Mouse (Mus musculus): ENCODE data around the gene St5. TPM values are rescaled to one million over a fixed set of nuclear protein-coding genes. Genes with fewer than 3 reads are reported as not detected.

The St5 gene
- polyA plus RNA-seq, 1 experiment from 2014 or later = 43.2 TPM

- H3K9ac ChIP-seq (ENCODE audit: low read length) = peak within 1 kb of the TSS; percentile 87
- WGBS = under 1% methylated on average over 71 of the region's 72 CpGs
- peak within 1 kb of the TSS; percentile 61 for H3K4me3 ChIP-seq (ENCODE audit: low read length)
- no peaks in the 10 kb centered on the region for H3K9me3 ChIP-seq (replicated peaks; ENCODE audit: control insufficient read depth, low read length)
- H3K27ac ChIP-seq (ENCODE audit: low read length) = peak within 1 kb of the TSS; percentile 98
- peak within 1 kb of the TSS; percentile 93 for H3K4me2 ChIP-seq (ENCODE audit: low read depth, low read length)
- ATAC-seq (replicated peaks; ENCODE audit: extremely low read depth, insufficient read depth, low FRiP score) = peak; percentile 94
- peaks cover 35% of the 10 kb centered on the region for H3K36me3 ChIP-seq (ENCODE audit: control insufficient read depth, insufficient read depth)
- no peaks in the 10 kb centered on the region for H3K27me3 ChIP-seq (ENCODE audit: control insufficient read depth, insufficient read depth, low read length)
- H3K4me1 ChIP-seq (ENCODE audit: control insufficient read depth, insufficient read depth, low read length) = peaks cover 23% of the 10 kb centered on the region
Measured at GRCm38 (mm10) chr7:109518838-109519696, 184.3 kb downstream of the St5 start, which contains the start of gene Rpl27a. Gene Rpl27a, plus strand, starts transcription at chr7:109519147.

GRCm38 (mm10) chr7:109518036-109518681 lies 185.2 kb downstream of the St5 start:
- no peak for ATAC-seq (replicated peaks; ENCODE audit: extremely low read depth, insufficient read depth, low FRiP score)
- Histone ChIP-seq H3K36me3 (ENCODE audit: control insufficient read depth, insufficient read depth) (peaks cover 26% of the 10 kb centered on the region), H3K9me3 (replicated peaks; ENCODE audit: control insufficient read depth, low read length) (no peaks in the 10 kb centered on the region), H3K27me3 (ENCODE audit: control insufficient read depth, insufficient read depth, low read length) (no peaks in the 10 kb centered on the region), H3K9ac (ENCODE audit: low read length) (peak overlapping the region; percentile 80), H3K4me1 (ENCODE audit: control insufficient read depth, insufficient read depth, low read length) (peaks cover 23% of the 10 kb centered on the region), H3K4me2 (ENCODE audit: low read depth, low read length) (peak overlapping the region; percentile 88), H3K4me3 (ENCODE audit: low read length) (peak overlapping the region; percentile 61), H3K27ac (ENCODE audit: low read length) (peak overlapping the region; percentile 98)
- WGBS = 17% methylated on average over 10 of the region's 10 CpGs

- H3K27me3 ChIP-seq (ENCODE audit: control insufficient read depth, insufficient read depth, low read length) = no peaks in the 10 kb centered on the region
- H3K4me2 ChIP-seq (ENCODE audit: low read depth, low read length) = no peak overlapping the region
- no peak overlapping the region for H3K4me3 ChIP-seq (ENCODE audit: low read length)
- ATAC-seq (replicated peaks; ENCODE audit: extremely low read depth, insufficient read depth, low FRiP score) = no peak
- H3K27ac ChIP-seq (ENCODE audit: low read length) = no peak overlapping the region
- peaks cover 11% of the 10 kb centered on the region for H3K36me3 ChIP-seq (ENCODE audit: control insufficient read depth, insufficient read depth)
- H3K9me3 ChIP-seq (replicated peaks; ENCODE audit: control insufficient read depth, low read length) = no peaks in the 10 kb centered on the region
- no peak overlapping the region for H3K9ac ChIP-seq (ENCODE audit: low read length)
- 75% methylated on average over 3 of the region's 3 CpGs for WGBS
- peaks cover 23% of the 10 kb centered on the region for H3K4me1 ChIP-seq (ENCODE audit: control insufficient read depth, insufficient read depth, low read length)
Measured at GRCm38 (mm10) chr7:109516500-109516899, 186.9 kb downstream of the St5 start.

GRCm38 (mm10) chr7:109511838-109512237 lies 191.6 kb downstream of the St5 start:
- H3K4me1 ChIP-seq (ENCODE audit: control insufficient read depth, insufficient read depth, low read length) = 0 out of 2 replicates have a peak, but pooled peaks cover 2% of the 10 kb centered on the region
- H3K9me3 ChIP-seq (replicated peaks; ENCODE audit: control insufficient read depth, low read length) = no peaks in the 10 kb centered on the region
- 82% methylated on average over 3 of the region's 3 CpGs for WGBS
- no peak overlapping the region for H3K4me3 ChIP-seq (ENCODE audit: low read length)
- H3K4me2 ChIP-seq (ENCODE audit: low read depth, low read length) = no peak overlapping the region
- no peak overlapping the region for H3K27ac ChIP-seq (ENCODE audit: low read length)
- no peaks in the 10 kb centered on the region for H3K27me3 ChIP-seq (ENCODE audit: control insufficient read depth, insufficient read depth, low read length)
- no peak overlapping the region for H3K9ac ChIP-seq (ENCODE audit: low read length)
- H3K36me3 ChIP-seq (ENCODE audit: control insufficient read depth, insufficient read depth) = no peaks in the 10 kb centered on the region
- no peak for ATAC-seq (replicated peaks; ENCODE audit: extremely low read depth, insufficient read depth, low FRiP score)

GRCm38 (mm10) chr7:109510799-109511198 lies 192.6 kb downstream of the St5 start:
- Histone ChIP-seq H3K36me3 (ENCODE audit: control insufficient read depth, insufficient read depth) (no peaks in the 10 kb centered on the region), H3K9me3 (replicated peaks; ENCODE audit: control insufficient read depth, low read length) (no peaks in the 10 kb centered on the region), H3K27ac (ENCODE audit: low read length) (no peak overlapping the region), H3K4me3 (ENCODE audit: low read length) (no peak overlapping the region), H3K4me1 (ENCODE audit: control insufficient read depth, insufficient read depth, low read length) (0 out of 2 replicates have a peak, but pooled peaks cover 2% of the 10 kb centered on the region), H3K9ac (ENCODE audit: low read length) (no peak overlapping the region), H3K4me2 (ENCODE audit: low read depth, low read length) (no peak overlapping the region), H3K27me3 (ENCODE audit: control insufficient read depth, insufficient read depth, low read length) (no peaks in the 10 kb centered on the region)
- 55% methylated on average over 2 of the region's 2 CpGs for WGBS
- ATAC-seq (replicated peaks; ENCODE audit: extremely low read depth, insufficient read depth, low FRiP score) = no peak

- H3K36me3 ChIP-seq (ENCODE audit: control insufficient read depth, insufficient read depth) = no peaks in the 10 kb centered on the region
- no peak within 1 kb of the TSS for H3K4me3 ChIP-seq (ENCODE audit: low read length)
- 0 out of 2 replicates have a peak, but pooled peaks cover 2% of the 10 kb centered on the region for H3K4me1 ChIP-seq (ENCODE audit: control insufficient read depth, insufficient read depth, low read length)
- WGBS = 85% methylated on average over 4 of the region's 4 CpGs
- ATAC-seq (replicated peaks; ENCODE audit: extremely low read depth, insufficient read depth, low FRiP score) = no peak
- no peak within 1 kb of the TSS for H3K4me2 ChIP-seq (ENCODE audit: low read depth, low read length)
- H3K9ac ChIP-seq (ENCODE audit: low read length) = no peak within 1 kb of the TSS
- H3K27ac ChIP-seq (ENCODE audit: low read length) = no peak within 1 kb of the TSS
- no peaks in the 10 kb centered on the region for H3K27me3 ChIP-seq (ENCODE audit: control insufficient read depth, insufficient read depth, low read length)
- H3K9me3 ChIP-seq (replicated peaks; ENCODE audit: control insufficient read depth, low read length) = no peaks in the 10 kb centered on the region
Measured at GRCm38 (mm10) chr7:109508034-109508433, 195.4 kb downstream of the St5 start, which contains the start of gene Trim66. Gene Trim66, minus strand, starts transcription at chr7:109508134.

GRCm38 (mm10) chr7:109507572-109507971 lies 195.8 kb downstream of the St5 start:
- Histone ChIP-seq H3K36me3 (ENCODE audit: control insufficient read depth, insufficient read depth) (no peaks in the 10 kb centered on the region), H3K4me3 (ENCODE audit: low read length) (no peak overlapping the region), H3K4me1 (ENCODE audit: control insufficient read depth, insufficient read depth, low read length) (0 out of 2 replicates have a peak, but pooled peaks cover 2% of the 10 kb centered on the region), H3K9ac (ENCODE audit: low read length) (no peak overlapping the region), H3K9me3 (replicated peaks; ENCODE audit: control insufficient read depth, low read length) (no peaks in the 10 kb centered on the region), H3K4me2 (ENCODE audit: low read depth, low read length) (no peak overlapping the region), H3K27me3 (ENCODE audit: control insufficient read depth, insufficient read depth, low read length) (no peaks in the 10 kb centered on the region), H3K27ac (ENCODE audit: low read length) (no peak overlapping the region)
- WGBS = 42% methylated on average over 9 of the region's 9 CpGs
- ATAC-seq (replicated peaks; ENCODE audit: extremely low read depth, insufficient read depth, low FRiP score) = no peak

- Histone ChIP-seq H3K4me3 (ENCODE audit: low read length) (no peak overlapping the region), H3K9me3 (replicated peaks; ENCODE audit: control insufficient read depth, low read length) (no peaks in the 10 kb centered on the region), H3K9ac (ENCODE audit: low read length) (no peak overlapping the region), H3K4me2 (ENCODE audit: low read depth, low read length) (no peak overlapping the region), H3K27ac (ENCODE audit: low read length) (no peak overlapping the region), H3K27me3 (ENCODE audit: control insufficient read depth, insufficient read depth, low read length) (no peaks in the 10 kb centered on the region), H3K36me3 (ENCODE audit: control insufficient read depth, insufficient read depth) (no peaks in the 10 kb centered on the region), H3K4me1 (ENCODE audit: control insufficient read depth, insufficient read depth, low read length) (0 out of 2 replicates have a peak, but pooled peaks cover 2% of the 10 kb centered on the region)
- ATAC-seq (replicated peaks; ENCODE audit: extremely low read depth, insufficient read depth, low FRiP score) = no peak
- 17% methylated on average over 8 of the region's 8 CpGs for WGBS
Measured at GRCm38 (mm10) chr7:109507119-109507518, 196.3 kb downstream of the St5 start.

GRCm38 (mm10) chr7:109497507-109497906 lies 205.9 kb downstream of the St5 start:
- WGBS = 57% methylated on average over 4 of the region's 4 CpGs
- Histone ChIP-seq H3K27me3 (ENCODE audit: control insufficient read depth, insufficient read depth, low read length) (peaks cover 3% of the 10 kb centered on the region), H3K4me3 (ENCODE audit: low read length) (no peak overlapping the region), H3K4me2 (ENCODE audit: low read depth, low read length) (no peak overlapping the region), H3K9me3 (replicated peaks; ENCODE audit: control insufficient read depth, low read length) (no peaks in the 10 kb centered on the region), H3K4me1 (ENCODE audit: control insufficient read depth, insufficient read depth, low read length) (peaks cover 5% of the 10 kb centered on the region; the same call in 1 of the 2 replicates), H3K9ac (ENCODE audit: low read length) (no peak overlapping the region), H3K36me3 (ENCODE audit: control insufficient read depth, insufficient read depth) (no peaks in the 10 kb centered on the region), H3K27ac (ENCODE audit: low read length) (no peak overlapping the region)
- ATAC-seq (replicated peaks; ENCODE audit: extremely low read depth, insufficient read depth, low FRiP score) = no peak

Data from heart, embryonic 16.5 days (tissue).